Mouse (Mus musculus) liver, postnatal 0 days (tissue): ENCODE measurements around the gene Mbip.

Source experiments
- CTCF ChIP-seq: sonication (generic); IDR thresholded peaks from 2 replicates; pipeline ENCODE4 v1.5.1; 2016; ENCODE audit warnings: antibody characterized with exemption, low read depth
- EP300 ChIP-seq: IDR thresholded peaks from 2 replicates; pipeline ENCODE4 v1.6.1; 2016; ENCODE audit warnings: antibody characterized with exemption, low read depth, mild to moderate bottlenecking

DNA sequence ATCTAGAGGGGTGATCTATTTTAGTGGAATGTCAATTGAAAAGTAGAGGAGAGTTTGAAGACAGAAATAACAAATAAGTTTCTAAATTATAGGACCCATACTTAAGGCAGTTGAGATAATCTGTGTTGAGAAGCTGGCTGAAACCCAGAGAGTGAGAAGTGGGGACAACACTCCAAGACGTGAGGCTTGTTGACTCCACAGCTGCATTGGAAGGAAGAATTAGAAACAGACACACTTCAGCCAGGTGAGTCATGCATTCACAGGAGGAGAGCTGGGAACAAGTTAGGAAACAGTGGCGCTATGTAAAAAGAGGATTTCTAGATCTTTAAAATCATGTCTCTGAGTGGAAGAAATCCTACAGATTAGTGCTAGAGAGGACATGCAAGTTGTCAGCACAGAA lies 12.2 kb downstream of the Mbip start:
- TF ChIP-seq CTCF, result no peak
- TF ChIP-seq EP300, result no peak
